Mouse (Mus musculus) kidney, adult 2 months (tissue): ENCODE results near the gene Slc1a3.

Experiments used
- CTCF ChIP-seq: fragments of 200-500 bp; conservative IDR thresholded peaks from 2 replicates; pipeline ENCODE4 v1.5.1; 2011; ENCODE audit warnings: low read depth, mild to moderate bottlenecking, control low read depth, low read length, moderate library complexity, mixed read lengths; ENCODE audit not compliant: insufficient read depth, insufficient read length
- POLR2A ChIP-seq: fragments of 200-500 bp; IDR thresholded peaks from one replicate; pipeline ENCODE4 v1.6.1; 2011; ENCODE audit warnings: low read depth, low read length, control low read depth

- TF ChIP-seq POLR2A, result no peak
- TF ChIP-seq CTCF, result no peak
Measured at GRCm38 (mm10) chr15:8733669-8734362, 23.3 kb upstream of the Slc1a3 start.
